Mouse (Mus musculus) MEL (cell line): ENCODE results near the gene Dlx1.

ENCODE experiments used
- CHD1 ChIP-seq: IDR thresholded peaks from 2 replicates; pipeline ENCODE4 v1.6.1; 2012; ENCODE audit warnings: low read depth, mild to moderate bottlenecking, inconsistent platforms, low read length, improper control_type of control experiment
- CTCF ChIP-seq, 3 experiments: IDR thresholded peaks in 2 of 3; conservative IDR thresholded peaks in 1 of 3; 2 replicates each; pipeline ENCODE4 v1.5.1; 2011 to 2012; ENCODE audit warnings: low read length in 3 of 3, low read depth in 2 of 3, mild to moderate bottlenecking in 2 of 3, improper control_type of control experiment in 1 of 3, inconsistent platforms in 1 of 3, mixed read lengths in 1 of 3, moderate library complexity in 1 of 3; ENCODE audit not compliant: control insufficient read depth in 1 of 3, insufficient read depth in 1 of 3, poor library complexity in 1 of 3, severe bottlenecking in 1 of 3
- E2F4 ChIP-seq: IDR thresholded peaks from 2 replicates; pipeline ENCODE4 v1.6.1; 2011; ENCODE audit warnings: low read depth, low read length, improper control_type of control experiment, borderline replicate concordance
- NRF1 ChIP-seq: IDR thresholded peaks from 2 replicates; pipeline ENCODE4 v1.6.1; 2014; ENCODE audit warnings: low read depth, mild to moderate bottlenecking, inconsistent platforms, low read length, improper control_type of control experiment, moderate library complexity; ENCODE audit not compliant: poor library complexity, insufficient read depth, severe bottlenecking
- POLR2A ChIP-seq, 2 experiments: IDR thresholded peaks; 2 replicates each; pipeline ENCODE4 v1.6.1; 2011 to 2012; ENCODE audit warnings: low read length in 2 of 2, mild to moderate bottlenecking in 2 of 2, control low read depth in 1 of 2, improper control_type of control experiment in 1 of 2, low read depth in 1 of 2, moderate library complexity in 1 of 2; ENCODE audit not compliant: control insufficient read depth in 1 of 2, insufficient read depth in 1 of 2, poor library complexity in 1 of 2
- POLR2AphosphoS2 ChIP-seq: IDR thresholded peaks from 2 replicates; pipeline ENCODE4 v1.6.1; 2011; ENCODE audit warnings: low read length, improper control_type of control experiment
- TCF12 ChIP-seq: IDR thresholded peaks from 2 replicates; pipeline ENCODE4 v1.6.1; 2014; ENCODE audit warnings: low read depth, mild to moderate bottlenecking, inconsistent platforms, low read length, improper control_type of control experiment, moderate library complexity
- USF1 ChIP-seq: IDR thresholded peaks from 2 replicates; pipeline ENCODE4 v1.6.1; 2014; ENCODE audit warnings: low read depth, mild to moderate bottlenecking, inconsistent platforms, low read length, improper control_type of control experiment, moderate library complexity
- ZKSCAN1 ChIP-seq: IDR thresholded peaks from 2 replicates; pipeline ENCODE4 v1.6.1; 2012; ENCODE audit warnings: low read depth, mild to moderate bottlenecking, inconsistent platforms, low read length, improper control_type of control experiment, moderate library complexity
- ZNF384 ChIP-seq: IDR thresholded peaks from 2 replicates; pipeline ENCODE4 v1.6.1; 2012; ENCODE audit warnings: low read depth, mild to moderate bottlenecking, inconsistent platforms, low read length, improper control_type of control experiment

DNA sequence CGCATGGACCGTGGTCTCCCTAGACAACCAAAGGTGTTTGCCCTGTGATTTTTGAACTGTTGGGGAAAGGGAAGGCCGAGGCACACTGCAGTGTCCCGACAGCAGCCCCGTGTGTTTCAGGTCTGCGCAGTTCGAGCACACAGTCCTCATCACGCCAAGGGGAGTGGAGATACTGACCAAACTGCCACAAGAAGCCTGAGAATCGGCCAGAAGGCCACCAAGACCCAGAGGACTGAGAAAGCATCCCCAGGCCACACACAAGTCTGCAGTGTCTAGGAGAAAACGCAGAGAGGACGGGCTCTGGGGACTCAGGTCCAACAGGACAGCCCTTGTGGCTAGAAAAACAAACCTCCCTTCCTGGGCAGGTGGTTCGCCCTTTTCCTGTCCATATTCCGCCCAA lies 3.1 kb upstream of the Dlx1 start:
- TF ChIP-seq ZKSCAN1 (no peak), POLR2A (IDR thresholded peaks at IDR 0.05; ENCODE audit: control insufficient read depth in 1 of 2, insufficient read depth in 1 of 2, low read depth in 1 of 2, low read length in 2 of 2, poor library complexity in 1 of 2) (no peak), CHD1 (no peak), TCF12 (no peak), CTCF (IDR thresholded peaks at IDR 0.05 in 2 of 3, conservative IDR thresholded peaks at IDR 0.05 in 1 of 3; ENCODE audit: control insufficient read depth in 1 of 3, insufficient read depth in 1 of 3, low read depth in 2 of 3, low read length in 3 of 3, poor library complexity in 1 of 3, severe bottlenecking in 1 of 3) (no peak), POLR2AphosphoS2 (no peak), ZNF384 (no peak), NRF1 (no peak), USF1 (no peak), E2F4 (no peak)
